Comparison of ENCODE assay signal across 15 mouse cellular contexts in genomic region chr13:116709671-116710070, GRCm38 (mm10).
DNase-seq lines count a peak whose midpoint lies in the region; ATAC-seq lines count a peak whose summit lies in the region.
"Had no signal": no experiment of that assay in that cellular context is flagged by ENCODE, and none has a peak within 500 bp of the region (broad histone marks: within the 10 kb centered on the region; RNA-seq: fewer than 3 reads in every experiment).

No protein-coding gene starts in this region.

- no peak overlapping the region for H3K27ac ChIP-seq in hindbrain, embryonic 10.5 days
- H3K27ac ChIP-seq in hindbrain, embryonic 14.5 days: no peak overlapping the region
- peak overlapping the region; percentile 79; the same call in 1 of the 2 replicates for H3K27ac ChIP-seq in forebrain, embryonic 14.5 days (ENCODE audit: low read depth, low read length)
- H3K27ac ChIP-seq in kidney, embryonic 16.5 days (ENCODE audit: low read length): no peak overlapping the region
- H3K27ac ChIP-seq: intestine, embryonic 15.5 days had no signal

- no peak overlapping the region for H3K9ac ChIP-seq in hindbrain, embryonic 14.5 days
- H3K9ac ChIP-seq in forebrain, embryonic 14.5 days (ENCODE audit: low read length): no peak overlapping the region
- H3K9ac ChIP-seq in kidney, embryonic 16.5 days (replicated peaks; ENCODE audit: low read length): no peak overlapping the region
- H3K9ac ChIP-seq: intestine, embryonic 15.5 days had no signal

- no peak for ATAC-seq in hindbrain, embryonic 14.5 days (ENCODE audit: low FRiP score)
- no peak for ATAC-seq in forebrain, embryonic 14.5 days
- no peak for ATAC-seq in kidney, embryonic 16.5 days (ENCODE audit: low FRiP score, low TSS enrichment)
- ATAC-seq: intestine, embryonic 15.5 days had no signal

- DNase-seq in hindbrain, embryonic 10.5 days (ENCODE audit: low spot score): peak; percentile 19
- no peak for DNase-seq in hindbrain, embryonic 14.5 days (ENCODE audit: low spot score)
- peak; percentile 32 for DNase-seq in embryo, embryonic 10.5 days (ENCODE audit: low spot score)
- no peak for DNase-seq in forebrain, embryonic 14.5 days (ENCODE audit: low spot score)
- DNase-seq in retina, postnatal 1 day: peak; percentile 38
- no peak for DNase-seq in left cerebral cortex, adult 9 months (ENCODE audit: low spot score in 2 of 2)
- DNase-seq: adrenal gland, postnatal 25 days; cerebellum, postnatal 36 days; heart, adult 18-20 months; heart, postnatal 36 days; layer of hippocampus, postnatal 36 days; lung, adult 18-20 months had no signal

- no peak overlapping the region for H3K4me3 ChIP-seq in hindbrain, embryonic 10.5 days
- no peak overlapping the region for H3K4me3 ChIP-seq in hindbrain, embryonic 14.5 days (replicated peaks; ENCODE audit: low read length)
- H3K4me3 ChIP-seq in forebrain, embryonic 14.5 days (ENCODE audit: low read depth, low read length): no peak overlapping the region
- no peak overlapping the region for H3K4me3 ChIP-seq in kidney, embryonic 16.5 days (ENCODE audit: low read length)
- H3K4me3 ChIP-seq: intestine, embryonic 15.5 days; myocyte had no signal

- H3K4me1 ChIP-seq in hindbrain, embryonic 10.5 days (replicated peaks): peaks cover 60% of the 10 kb centered on the region
- H3K4me1 ChIP-seq in hindbrain, embryonic 14.5 days (replicated peaks; ENCODE audit: control insufficient read depth, insufficient read depth, low read length): peaks cover 10% of the 10 kb centered on the region
- peaks cover 14% of the 10 kb centered on the region for H3K4me1 ChIP-seq in forebrain, embryonic 14.5 days (ENCODE audit: control insufficient read depth, insufficient read depth, low read length)
- peaks cover 19% of the 10 kb centered on the region for H3K4me1 ChIP-seq in kidney, embryonic 16.5 days (ENCODE audit: insufficient read depth, low read length)

- H3K27me3 ChIP-seq in hindbrain, embryonic 10.5 days (ENCODE audit: insufficient read depth, poor library complexity, severe bottlenecking): peaks cover 92% of the 10 kb centered on the region
- peaks cover 86% of the 10 kb centered on the region for H3K27me3 ChIP-seq in hindbrain, embryonic 14.5 days (ENCODE audit: control insufficient read depth, insufficient read depth, low read length)
- H3K27me3 ChIP-seq in forebrain, embryonic 14.5 days (replicated peaks; ENCODE audit: control insufficient read depth, insufficient read depth, low read length): peaks cover 48% of the 10 kb centered on the region
- H3K27me3 ChIP-seq in kidney, embryonic 16.5 days (ENCODE audit: insufficient read depth, low read length): peaks cover 83% of the 10 kb centered on the region

- H3K9me3 ChIP-seq in hindbrain, embryonic 10.5 days: no peaks in the 10 kb centered on the region
- H3K9me3 ChIP-seq in hindbrain, embryonic 14.5 days (ENCODE audit: control insufficient read depth, low read length): no peaks in the 10 kb centered on the region
- H3K9me3 ChIP-seq in forebrain, embryonic 14.5 days (replicated peaks; ENCODE audit: control insufficient read depth, low read length): no peaks in the 10 kb centered on the region
- H3K9me3 ChIP-seq in kidney, embryonic 16.5 days (ENCODE audit: low read length): no peaks in the 10 kb centered on the region
- H3K9me3 ChIP-seq: intestine, embryonic 15.5 days had no signal

- H3K4me2 ChIP-seq in hindbrain, embryonic 14.5 days (replicated peaks): no peak overlapping the region
- H3K4me2 ChIP-seq in forebrain, embryonic 14.5 days (ENCODE audit: low read length): peak overlapping the region; percentile 9; the same call in 1 of the 2 replicates
- no peak overlapping the region for H3K4me2 ChIP-seq in kidney, embryonic 16.5 days (replicated peaks; ENCODE audit: low read depth, low read length)
- H3K4me2 ChIP-seq: intestine, embryonic 15.5 days had no signal

- WGBS in hindbrain, embryonic 10.5 days: 5% methylated on average over 7 of the region's 7 CpGs
- WGBS in hindbrain, embryonic 14.5 days: 7% methylated on average over 7 of the region's 7 CpGs
- 31% methylated on average over 7 of the region's 7 CpGs for WGBS in forebrain, embryonic 14.5 days
- WGBS in kidney, embryonic 16.5 days: 17% methylated on average over 7 of the region's 7 CpGs

- no peaks in the 10 kb centered on the region for H3K36me3 ChIP-seq in hindbrain, embryonic 10.5 days
- H3K36me3 ChIP-seq in hindbrain, embryonic 14.5 days (replicated peaks; ENCODE audit: control insufficient read depth, insufficient read depth): no peaks in the 10 kb centered on the region
- no peaks in the 10 kb centered on the region for H3K36me3 ChIP-seq in forebrain, embryonic 14.5 days (ENCODE audit: control insufficient read depth, insufficient read depth, low read length)
- H3K36me3 ChIP-seq in kidney, embryonic 16.5 days (ENCODE audit: insufficient read depth, low read length): no peaks in the 10 kb centered on the region
- H3K36me3 ChIP-seq: intestine, embryonic 15.5 days had no signal

Comparison
In these comparisons a context has a peak if more than half of its experiments do, and no peak if none do; other contexts are left out.
1. DNase-seq: peak in hindbrain, embryonic 10.5 days (single experiment), embryo, embryonic 10.5 days (single experiment) and retina, postnatal 1 day (single experiment); none in hindbrain, embryonic 14.5 days (single experiment), forebrain, embryonic 14.5 days (single experiment) and left cerebral cortex, adult 9 months (0 of 2).